ENCODE assay signal across 13 mouse cellular contexts in the genomic region with DNA sequence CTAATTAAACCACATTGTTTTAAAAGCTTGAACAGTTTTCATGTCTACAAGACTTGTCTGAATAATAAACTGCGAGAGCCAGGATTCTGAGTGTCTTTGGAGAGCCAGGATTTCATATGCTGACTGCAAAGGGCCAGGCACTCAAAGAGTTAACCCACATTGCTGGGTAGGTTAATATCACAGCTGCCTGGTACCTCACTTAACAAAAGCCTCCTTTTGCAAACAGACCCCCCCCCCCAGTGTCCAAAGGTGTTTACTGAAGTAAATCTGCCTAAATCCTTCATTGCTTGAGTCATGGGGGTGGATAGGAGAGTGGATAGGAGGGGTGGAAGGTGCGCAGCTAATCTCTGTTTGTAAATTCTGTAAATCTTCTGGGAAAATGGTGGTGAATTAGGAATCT. TPM values are rescaled to one million over a fixed set of nuclear protein-coding genes. Genes with fewer than 3 reads are reported as not detected.
A peak's percentile ranks its signal among the peaks of the same experiment; 100 is the strongest.
DNase-seq lines count a peak whose midpoint lies in the region; ATAC-seq and TF ChIP-seq lines count a peak whose summit lies in the region.
"Had no signal": no experiment of that assay in that cellular context is flagged by ENCODE, and none has a peak within 500 bp of the region (broad histone marks: within the 10 kb centered on the region; RNA-seq: fewer than 3 reads in every experiment).

No protein-coding gene starts in this region.

- DNase-seq in heart, adult 9 months (ENCODE audit: low spot score in 2 of 2) = no peak
- no peak for DNase-seq in liver, embryonic 11.5 days (ENCODE audit: low spot score)
- no peak for DNase-seq in liver
- DNase-seq in liver, embryonic 14.5 days (ENCODE audit: low read depth in 3 of 3, low spot score in 3 of 3) = no peak
- no peak for DNase-seq in frontal cortex, postnatal 10 days (ENCODE audit: low spot score in 2 of 2)
- no peak for DNase-seq in adrenal gland, adult (ENCODE audit: inconsistent age in 2 of 2, low spot score in 1 of 2)
- DNase-seq: B cell, adult 2 months; lung, postnatal 36 days had no signal

- peaks cover 96% of the 10 kb centered on the region for H3K4me1 ChIP-seq in heart, embryonic 13.5 days
- peaks cover 84% of the 10 kb centered on the region for H3K4me1 ChIP-seq in liver, embryonic 11.5 days (replicated peaks; ENCODE audit: control insufficient read depth, insufficient read depth, low read length)
- H3K4me1 ChIP-seq in brown adipose tissue, adult 24 weeks (ENCODE audit: control insufficient read depth, insufficient read depth, insufficient read length, low read length) = peaks cover 9% of the 10 kb centered on the region
- peaks cover 29 to 54% of the 10 kb centered on the region in 2 experiments for H3K4me1 ChIP-seq in liver, embryonic 14.5 days (replicated peaks; ENCODE audit: control insufficient read depth in 2 of 2, insufficient read depth in 2 of 2, low read length in 1 of 2)

- H3K9ac ChIP-seq in heart, embryonic 13.5 days = 0 out of 2 replicates have a peak overlapping the region, but pooled peaks have one; percentile 28
- H3K9ac ChIP-seq in liver, embryonic 11.5 days (ENCODE audit: low read depth, low read length) = no peak overlapping the region
- H3K9ac ChIP-seq in liver, embryonic 14.5 days (replicated peaks) = no peak overlapping the region
- H3K9ac ChIP-seq: heart, embryonic 12.5 days; intestine, embryonic 15.5 days had no signal

- no peaks in the 10 kb centered on the region for H3K9me3 ChIP-seq in heart, embryonic 13.5 days
- H3K9me3 ChIP-seq in liver, embryonic 11.5 days (ENCODE audit: control insufficient read depth, low read length) = no peaks in the 10 kb centered on the region
- H3K9me3 ChIP-seq in liver, embryonic 14.5 days (ENCODE audit: control insufficient read depth, low read length) = no peaks in the 10 kb centered on the region
- H3K9me3 ChIP-seq: heart, embryonic 12.5 days; intestine, embryonic 15.5 days had no signal

- 0 out of 2 replicates have a peak, but pooled peaks cover 8% of the 10 kb centered on the region for H3K36me3 ChIP-seq in heart, embryonic 13.5 days
- no peaks in the 10 kb centered on the region for H3K36me3 ChIP-seq in liver, embryonic 11.5 days (ENCODE audit: control insufficient read depth, insufficient read depth, low read length)
- peaks cover 3% of the 10 kb centered on the region for H3K36me3 ChIP-seq in liver, embryonic 14.5 days (replicated peaks; ENCODE audit: control insufficient read depth, insufficient read depth, low read depth)
- H3K36me3 ChIP-seq: heart, embryonic 12.5 days; intestine, embryonic 15.5 days had no signal

- no peak overlapping the region for H3K4me3 ChIP-seq in heart, embryonic 13.5 days
- H3K4me3 ChIP-seq in liver, embryonic 11.5 days (ENCODE audit: low read depth, low read length) = no peak overlapping the region
- H3K4me3 ChIP-seq in brown adipose tissue, adult 24 weeks (ENCODE audit: insufficient read depth, low read depth, low read length) = no peak overlapping the region
- no peak overlapping the region for H3K4me3 ChIP-seq in liver, embryonic 14.5 days (ENCODE audit: insufficient read depth in 1 of 2, low read depth in 2 of 2, low read length in 2 of 2)
- H3K4me3 ChIP-seq: heart, embryonic 12.5 days; intestine, embryonic 15.5 days had no signal

- no peak for ATAC-seq in heart, embryonic 13.5 days (ENCODE audit: extremely low read depth, insufficient number of reproducible peaks, low FRiP score, low TSS enrichment)
- ATAC-seq in liver, embryonic 11.5 days (replicated peaks; ENCODE audit: low FRiP score) = no peak
- no peak for ATAC-seq in liver, embryonic 14.5 days (ENCODE audit: insufficient read depth)
- ATAC-seq: activated CD4-positive, CD25-positive, alpha-beta regulatory T cell, adult 4 months; intestine, embryonic 15.5 days had no signal

- H3K27ac ChIP-seq in heart, embryonic 13.5 days (replicated peaks) = 0 out of 2 replicates have a peak overlapping the region, but pooled peaks have one; percentile 24
- no peak overlapping the region for H3K27ac ChIP-seq in liver, embryonic 11.5 days (ENCODE audit: low read depth, low read length)
- peak overlapping the region; percentile 49 for H3K27ac ChIP-seq in brown adipose tissue, adult 24 weeks (replicated peaks; ENCODE audit: low read depth, low read length)
- H3K27ac ChIP-seq in liver, embryonic 14.5 days = no peak overlapping the region; the same call in 1 of the 2 replicates
- H3K27ac ChIP-seq: intestine, embryonic 15.5 days had no signal

- WGBS in heart, embryonic 13.5 days = 87% methylated on average over 2 of the region's 2 CpGs
- WGBS in liver, embryonic 11.5 days = 70% methylated on average over 2 of the region's 2 CpGs
- 74% methylated on average over 2 of the region's 2 CpGs for WGBS in liver, embryonic 14.5 days (ENCODE audit: insufficient replicate concordance)

- no peak overlapping the region for H3K4me2 ChIP-seq in heart, embryonic 13.5 days
- H3K4me2 ChIP-seq in liver, embryonic 11.5 days = peak overlapping the region; percentile 48
- H3K4me2 ChIP-seq in liver, embryonic 14.5 days (ENCODE audit: low read depth) = peak overlapping the region; percentile 42
- H3K4me2 ChIP-seq: heart, embryonic 12.5 days; intestine, embryonic 15.5 days had no signal

- H3K27me3 ChIP-seq in heart, embryonic 13.5 days (replicated peaks) = no peaks in the 10 kb centered on the region
- H3K27me3 ChIP-seq in liver, embryonic 11.5 days (replicated peaks; ENCODE audit: control insufficient read depth, insufficient read depth, low read length) = no peaks in the 10 kb centered on the region
- no peaks in the 10 kb centered on the region for H3K27me3 ChIP-seq in liver, embryonic 14.5 days (ENCODE audit: control insufficient read depth, insufficient read depth, low read length)
- H3K27me3 ChIP-seq: heart, embryonic 12.5 days had no signal

- no peak for TF ChIP-seq EP300 in liver, embryonic 14.5 days (IDR thresholded peaks at IDR 0.05; ENCODE audit: low read depth)

- TF ChIP-seq CTCF in liver, embryonic 14.5 days (IDR thresholded peaks at IDR 0.05; ENCODE audit: low read depth) = no peak

RNA-seq across cellular contexts. Expression of gene Zeb2, which starts 15.6 kb away (rescaled TPM):
- 21.8 and 22.4 TPM in 2 replicates for polyA plus RNA-seq in heart, embryonic 13.5 days (2015; fragmentation: Nextera tagmentation; extraction: Ambion mirVana)
- 32.8 and 33.2 TPM in 2 replicates for polyA plus RNA-seq in liver, embryonic 11.5 days (2014; fragmentation: Nextera tagmentation; extraction: Ambion mirVana)
- polyA plus RNA-seq in brown adipose tissue, adult 24 weeks (2012; ENCODE audit: insufficient read depth, insufficient read length, missing spikeins) = 51.2 and 53.0 TPM in 2 replicates
- 3.9 and 5.7 TPM in 2 replicates for polyA plus RNA-seq in liver, embryonic 14.5 days (2012; rRNA removed)
- polyA plus RNA-seq in liver, embryonic 14.5 days (2014; fragmentation: Nextera tagmentation; extraction: Ambion mirVana) = 9.9 and 11.4 TPM in 2 replicates

Comparison
In these comparisons a context has a peak if more than half of its experiments do, and no peak if none do; other contexts are left out.
1. H3K27ac ChIP-seq: peak in heart, embryonic 13.5 days (single experiment) and brown adipose tissue, adult 24 weeks (single experiment); none in liver, embryonic 11.5 days (single experiment) and liver, embryonic 14.5 days (single experiment).